Mouse (Mus musculus) spleen, postnatal 10 days (tissue): ENCODE data around the gene Olfr1132.
"Not testable (repeated sequence)": the region's sequence is repeated elsewhere in the genome, so short reads cannot be mapped to it uniquely, and the experiment has no call there.

ENCODE experiments used
- DNase-seq, 2 experiments: peaks; one replicate each; pipeline ENCODE4 v3.0.0; 2021 to 2022; ENCODE audit warnings: low spot score in 2 of 2

The Olfr1132 gene

DNA sequence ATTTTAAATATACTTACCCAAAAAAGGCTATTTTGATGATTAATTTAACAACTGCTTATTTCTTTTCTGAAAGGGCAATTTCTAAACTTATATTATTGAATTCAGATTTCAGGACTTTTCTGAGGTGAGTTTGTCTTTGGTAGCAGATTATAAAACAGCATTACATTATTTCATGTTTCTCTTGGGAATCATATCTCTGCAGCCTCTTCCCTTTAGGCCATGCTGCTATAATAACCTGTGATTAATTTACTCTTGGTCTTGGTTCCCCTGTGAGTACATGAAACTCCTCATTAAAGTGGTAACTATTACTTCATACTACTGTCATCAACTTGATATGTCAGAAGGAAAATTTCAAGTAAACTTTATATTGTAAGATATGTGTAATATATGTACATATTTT is at the start of gene Olfr1132:
Gene Olfr1132, minus strand, starts transcription at position 101 of the 400 bp plus-strand sequence.
- DNase-seq: no peak

DNA sequence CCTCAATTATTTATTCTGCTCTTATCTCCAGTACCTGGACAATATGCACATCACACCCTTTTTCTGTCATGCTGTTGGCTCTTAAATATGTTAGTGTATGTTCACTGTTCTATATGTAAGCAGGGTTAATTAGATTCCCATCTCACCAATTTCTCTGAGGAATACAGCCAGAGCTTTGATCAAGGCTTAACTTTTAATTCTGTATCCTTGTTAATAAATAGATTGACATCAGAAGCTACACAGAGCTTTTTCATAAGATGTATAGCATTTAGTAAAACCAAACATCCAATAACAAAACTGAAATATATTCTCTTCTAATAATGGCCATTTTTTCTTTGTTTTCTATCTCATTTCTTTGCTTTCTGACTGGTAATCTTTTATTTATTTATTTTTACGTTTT is 36.2 kb upstream of the Olfr1132 start, which contains the start of gene Olfr1135:
Gene Olfr1135, minus strand, starts transcription at position 101 of the 400 bp plus-strand sequence.
- DNase-seq: no peak

DNA sequence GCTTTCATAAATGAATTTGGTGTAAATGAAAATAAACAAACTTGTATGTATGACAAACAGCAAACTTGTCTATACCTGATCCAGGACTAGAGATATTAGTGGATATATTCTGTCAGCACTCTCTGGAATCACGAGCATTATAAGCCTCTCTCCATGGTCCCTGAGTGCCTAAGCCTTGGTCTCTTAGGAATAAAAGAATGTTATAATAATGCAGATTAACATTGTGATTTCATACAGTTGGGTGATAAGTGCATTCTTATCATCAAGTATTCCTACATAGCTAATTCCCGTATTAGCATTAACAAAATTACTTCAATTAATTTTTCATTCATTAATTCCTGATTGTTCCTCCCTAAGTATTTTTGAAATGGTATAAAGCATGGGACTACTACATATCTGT is 21.0 kb upstream of the Olfr1132 start, which contains the start of gene Olfr1134:
Gene Olfr1134, minus strand, starts transcription at position 101 of the 400 bp plus-strand sequence.
- DNase-seq: no peak

DNA sequence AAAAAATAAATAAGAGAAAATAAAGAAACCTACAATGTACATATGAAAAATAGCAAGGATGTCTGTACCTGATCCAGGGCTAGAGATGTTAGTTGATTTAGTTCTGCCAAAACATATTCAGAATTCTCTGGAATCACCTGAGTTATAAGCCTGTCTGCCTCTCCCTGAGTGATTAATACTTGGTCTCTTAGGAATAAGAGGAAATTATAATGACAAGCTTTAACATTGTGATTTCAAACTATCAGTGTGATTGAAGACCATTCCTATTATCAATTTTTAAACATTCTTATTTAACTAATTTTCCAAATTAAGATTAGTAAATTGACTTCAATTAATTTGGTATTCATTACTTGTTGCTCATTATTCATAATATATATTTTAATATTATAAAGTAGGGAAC is 9.9 kb upstream of the Olfr1132 start, which contains the start of gene Olfr1133:
Gene Olfr1133, minus strand, starts transcription at position 101 of the 400 bp plus-strand sequence.
- no peak for DNase-seq

DNA sequence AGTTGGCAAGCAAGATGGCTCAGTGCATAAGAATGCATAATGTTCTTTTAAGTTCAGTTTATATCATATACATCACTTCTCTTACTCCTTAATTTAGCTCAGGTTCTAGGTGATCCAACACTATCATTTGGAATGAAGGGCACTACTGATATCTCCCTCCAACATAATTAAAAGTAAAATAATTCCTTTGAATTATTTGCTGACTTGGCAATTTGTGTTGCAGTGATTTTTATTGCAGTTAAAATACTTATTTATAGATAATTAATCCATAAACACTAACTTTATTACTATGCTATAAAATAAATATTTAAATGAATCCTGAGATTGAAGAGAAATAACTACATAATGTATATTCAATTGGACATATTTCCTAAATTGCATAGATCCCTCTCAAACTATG is 5.1 kb upstream of the Olfr1132 start:
- no peak for DNase-seq

DNA sequence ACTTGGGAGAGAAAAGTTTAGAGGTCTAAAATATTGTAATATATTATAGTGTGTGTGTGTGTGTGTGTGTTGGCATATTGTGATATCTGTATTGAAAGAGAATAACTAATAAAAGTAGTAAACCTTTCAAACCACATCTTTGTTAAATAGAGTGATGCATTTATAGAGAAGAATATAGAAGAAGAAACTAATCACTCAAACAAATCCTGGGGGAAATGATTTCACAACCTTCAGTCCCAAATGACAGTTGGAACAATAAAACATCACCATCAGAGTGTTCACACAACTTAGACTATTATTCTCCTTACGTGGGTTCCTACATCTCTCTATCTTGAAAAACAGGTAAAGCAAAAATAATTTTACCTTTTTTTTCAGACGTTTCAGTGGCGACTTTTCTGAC is 10.5 kb downstream of the Olfr1132 start, which contains the start of gene Olfr1131:
Gene Olfr1131, plus strand, starts transcription at position 301 of the 400 bp plus-strand sequence.
- no peak for DNase-seq

DNA sequence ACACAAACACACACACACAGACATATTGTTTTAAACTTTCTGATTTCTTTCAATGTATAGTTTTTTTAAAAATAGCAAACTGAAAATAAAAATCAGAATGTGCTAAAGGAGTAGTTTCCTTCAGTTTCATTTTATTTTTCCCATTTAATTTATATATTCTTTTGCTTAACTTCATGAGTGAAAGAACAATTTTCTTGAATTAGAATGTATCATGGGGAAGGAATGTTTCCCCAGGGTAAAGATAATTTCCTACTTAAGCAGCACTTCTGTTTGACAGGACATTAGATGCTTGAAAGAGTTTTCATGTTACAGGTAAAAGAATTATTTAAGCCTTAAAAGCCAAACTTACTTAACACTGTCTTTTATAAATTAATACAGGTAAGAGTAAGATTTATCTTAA is 31.4 kb downstream of the Olfr1132 start, which contains the start of gene Olfr1130:
Gene Olfr1130, plus strand, starts transcription at position 301 of the 400 bp plus-strand sequence.
- not testable (repeated sequence) for DNase-seq
